Mouse (Mus musculus) hindbrain, embryonic 15.5 days (tissue): ENCODE data around the gene Atox1. TPM values are rescaled to one million over a fixed set of nuclear protein-coding genes. Genes with fewer than 3 reads are reported as not detected.

Experiments used
- ATAC-seq: fragments of 200-750 bp; cut with Nextera tagmentation; 2 replicates; pipeline ENCODE4 v1.8.0; 2017; ENCODE audit warnings: low read depth, moderate number of reproducible peaks, moderate TSS enrichment; ENCODE audit not compliant: low FRiP score
- H3K27ac ChIP-seq: fragments of 300-500 bp; sonication (generic); replicated peaks from 2 replicates; pipeline ENCODE4 v1.5.1; 2015; ENCODE audit warnings: mild to moderate bottlenecking, inconsistent platforms
- H3K27me3 ChIP-seq: fragments of 300-500 bp; sonication (generic); 2 replicates; pipeline ENCODE4 v1.6.1; 2015; ENCODE audit warnings: control low read depth, inconsistent platforms
- H3K36me3 ChIP-seq: fragments of 300-500 bp; sonication (generic); 2 replicates; pipeline ENCODE4 v1.6.1; 2015; ENCODE audit warnings: control low read depth, inconsistent platforms
- H3K4me1 ChIP-seq: fragments of 300-500 bp; sonication (generic); replicated peaks from 2 replicates; pipeline ENCODE4 v1.6.1; 2015; ENCODE audit warnings: control low read depth, inconsistent platforms
- H3K4me2 ChIP-seq: fragments of 300-500 bp; sonication (generic); 2 replicates; pipeline ENCODE4 v1.6.1; 2015; ENCODE audit warnings: moderate library complexity, mild to moderate bottlenecking, inconsistent platforms
- H3K4me3 ChIP-seq: fragments of 300-500 bp; sonication (generic); 2 replicates; pipeline ENCODE4 v1.5.1; 2015; ENCODE audit warnings: mild to moderate bottlenecking, inconsistent platforms
- H3K9ac ChIP-seq: fragments of 300-500 bp; sonication (generic); 2 replicates; pipeline ENCODE4 v1.6.1; 2015; ENCODE audit warnings: inconsistent platforms
- H3K9me3 ChIP-seq: fragments of 300-500 bp; sonication (generic); 2 replicates; pipeline ENCODE4 v1.6.1; 2016; ENCODE audit warnings: control low read depth, inconsistent platforms
- WGBS: fragments of 180-500 bp; shearing (Covaris S2); methylation state at CpG from one replicate; pipeline ENCODE4 v1.1.7; 2015; 5-methylcytosine and 5-hydroxymethylcytosine counted together
- polyA plus RNA-seq: library from polyadenylated mRNA; unstranded; fragments of >200 nt; fragmentation: Nextera tagmentation; extraction: Ambion mirVana; gene quantifications from 2 replicates; pipeline ENCODE4 v1.2.1, GENCODE M21; 2015

Gene Atox1
- polyA plus RNA-seq, 1 experiment from 2014 or later = 275 TPM

- no peaks in the 10 kb centered on the region for H3K27me3 ChIP-seq
- H3K4me3 ChIP-seq = peak within 1 kb of the TSS; percentile 77
- peak within 1 kb of the TSS; percentile 85 for H3K9ac ChIP-seq
- H3K27ac ChIP-seq = peak within 1 kb of the TSS; percentile 91
- under 1% methylated on average over 56 of the region's 57 CpGs for WGBS
- H3K36me3 ChIP-seq = no peaks in the 10 kb centered on the region
- no peaks in the 10 kb centered on the region for H3K9me3 ChIP-seq
- peaks cover 33% of the 10 kb centered on the region for H3K4me1 ChIP-seq
- H3K4me2 ChIP-seq = peak within 1 kb of the TSS; percentile 91
- ATAC-seq = peak; percentile 99
Observed at GRCm38 (mm10) chr11:55469048-55469843, 8.2 kb upstream of the Atox1 start, which contains the start of gene G3bp1. Gene G3bp1 (plus strand): TSS chr11:55469685.

- Histone ChIP-seq H3K4me3 (peak overlapping the region; percentile 48), H3K4me1 (peaks cover 32% of the 10 kb centered on the region), H3K9me3 (no peaks in the 10 kb centered on the region), H3K4me2 (peak overlapping the region; percentile 91), H3K27me3 (no peaks in the 10 kb centered on the region), H3K36me3 (no peaks in the 10 kb centered on the region), H3K9ac (peak overlapping the region; percentile 61), H3K27ac (peak overlapping the region; percentile 91)
- ATAC-seq = no peak
- 2% methylated on average over 17 of the region's 17 CpGs for WGBS
Observed at GRCm38 (mm10) chr11:55468611-55469047, 7.6 kb upstream of the Atox1 start.

GRCm38 (mm10) chr11:55468012-55468411 lies 7.0 kb upstream of the Atox1 start:
- no peak for ATAC-seq
- H3K4me2 ChIP-seq = peak overlapping the region; percentile 91
- no peaks in the 10 kb centered on the region for H3K36me3 ChIP-seq
- H3K27ac ChIP-seq = peak overlapping the region; percentile 91
- peaks cover 27% of the 10 kb centered on the region for H3K4me1 ChIP-seq
- H3K27me3 ChIP-seq = no peaks in the 10 kb centered on the region
- H3K9ac ChIP-seq = peak overlapping the region; percentile 61; the same call in 1 of the 2 replicates
- H3K9me3 ChIP-seq = no peaks in the 10 kb centered on the region
- 65% methylated on average over 10 of the region's 10 CpGs for WGBS
- peak overlapping the region; percentile 48 for H3K4me3 ChIP-seq

- no peaks in the 10 kb centered on the region for H3K36me3 ChIP-seq
- no peak overlapping the region for H3K4me3 ChIP-seq
- H3K4me2 ChIP-seq = no peak overlapping the region
- H3K27me3 ChIP-seq = no peaks in the 10 kb centered on the region
- no peak overlapping the region for H3K9ac ChIP-seq
- H3K27ac ChIP-seq = no peak overlapping the region
- 88% methylated on average over 3 of the region's 3 CpGs for WGBS
- peaks cover 19% of the 10 kb centered on the region for H3K4me1 ChIP-seq
- H3K9me3 ChIP-seq = no peaks in the 10 kb centered on the region
- no peak for ATAC-seq
Observed at GRCm38 (mm10) chr11:55465177-55465576, 4.1 kb upstream of the Atox1 start.

GRCm38 (mm10) chr11:55464707-55465106 lies 3.7 kb upstream of the Atox1 start:
- Histone ChIP-seq H3K4me2 (no peak overlapping the region), H3K36me3 (no peaks in the 10 kb centered on the region), H3K4me1 (peaks cover 23% of the 10 kb centered on the region), H3K9me3 (no peaks in the 10 kb centered on the region), H3K9ac (no peak overlapping the region), H3K4me3 (no peak overlapping the region), H3K27ac (no peak overlapping the region), H3K27me3 (no peaks in the 10 kb centered on the region)
- ATAC-seq = no peak
- WGBS = 88% methylated on average over 10 of the region's 10 CpGs

GRCm38 (mm10) chr11:55462149-55462548 lies 1.1 kb upstream of the Atox1 start:
- Histone ChIP-seq H3K4me1 (peaks cover 21% of the 10 kb centered on the region), H3K4me2 (no peak overlapping the region), H3K36me3 (no peaks in the 10 kb centered on the region), H3K9me3 (no peaks in the 10 kb centered on the region), H3K4me3 (no peak overlapping the region), H3K27me3 (no peaks in the 10 kb centered on the region), H3K27ac (no peak overlapping the region), H3K9ac (no peak overlapping the region)
- no peak for ATAC-seq
- WGBS = 97% methylated on average over 9 of the region's 9 CpGs

- WGBS = under 1% methylated on average over 17 of the region's 17 CpGs
- peak overlapping the region; percentile 69 for H3K27ac ChIP-seq
- H3K9me3 ChIP-seq = no peaks in the 10 kb centered on the region
- peaks cover 21% of the 10 kb centered on the region for H3K4me1 ChIP-seq
- H3K9ac ChIP-seq = peak overlapping the region; percentile 68
- H3K4me2 ChIP-seq = peak overlapping the region; percentile 79
- no peaks in the 10 kb centered on the region for H3K36me3 ChIP-seq
- H3K27me3 ChIP-seq = no peaks in the 10 kb centered on the region
- peak; percentile 81 for ATAC-seq
- H3K4me3 ChIP-seq = peak overlapping the region; percentile 66
Observed at GRCm38 (mm10) chr11:55460559-55461018, 450 bp downstream of the Atox1 start.

- ATAC-seq = no peak
- H3K4me1 ChIP-seq = peaks cover 21% of the 10 kb centered on the region
- peak overlapping the region; percentile 69 for H3K27ac ChIP-seq
- H3K36me3 ChIP-seq = no peaks in the 10 kb centered on the region
- WGBS = 40% methylated on average over 3 of the region's 3 CpGs
- peak overlapping the region; percentile 66 for H3K4me3 ChIP-seq
- no peaks in the 10 kb centered on the region for H3K9me3 ChIP-seq
- no peaks in the 10 kb centered on the region for H3K27me3 ChIP-seq
- H3K4me2 ChIP-seq = peak overlapping the region; percentile 79
- H3K9ac ChIP-seq = peak overlapping the region; percentile 68
Observed at GRCm38 (mm10) chr11:55459850-55460558, 1.0 kb downstream of the Atox1 start.

GRCm38 (mm10) chr11:55458501-55458900 lies 2.5 kb downstream of the Atox1 start:
- H3K9me3 ChIP-seq = no peaks in the 10 kb centered on the region
- H3K27me3 ChIP-seq = no peaks in the 10 kb centered on the region
- 59% methylated on average over 4 of the region's 4 CpGs for WGBS
- no peak overlapping the region for H3K4me2 ChIP-seq
- H3K27ac ChIP-seq = no peak overlapping the region
- H3K9ac ChIP-seq = no peak overlapping the region
- peaks cover 21% of the 10 kb centered on the region for H3K4me1 ChIP-seq
- no peak for ATAC-seq
- no peak overlapping the region for H3K4me3 ChIP-seq
- H3K36me3 ChIP-seq = no peaks in the 10 kb centered on the region; the same call in 1 of the 2 replicates

- Histone ChIP-seq H3K36me3 (peaks cover 8% of the 10 kb centered on the region; the same call in 1 of the 2 replicates), H3K27me3 (no peaks in the 10 kb centered on the region), H3K4me1 (peaks cover 11% of the 10 kb centered on the region), H3K27ac (no peak overlapping the region), H3K9me3 (no peaks in the 10 kb centered on the region), H3K9ac (no peak overlapping the region), H3K4me3 (no peak overlapping the region), H3K4me2 (no peak overlapping the region)
- ATAC-seq = no peak
- WGBS = 68% methylated on average over 2 of the region's 2 CpGs
Observed at GRCm38 (mm10) chr11:55455166-55455565, 5.9 kb downstream of the Atox1 start.

GRCm38 (mm10) chr11:55453640-55454039 lies 7.4 kb downstream of the Atox1 start:
- Histone ChIP-seq H3K4me2 (no peak overlapping the region), H3K27ac (no peak overlapping the region), H3K9ac (no peak overlapping the region), H3K27me3 (no peaks in the 10 kb centered on the region), H3K4me1 (peaks cover 4% of the 10 kb centered on the region), H3K9me3 (no peaks in the 10 kb centered on the region), H3K36me3 (peaks cover 8% of the 10 kb centered on the region; the same call in 1 of the 2 replicates), H3K4me3 (no peak overlapping the region)
- 88% methylated on average over 4 of the region's 4 CpGs for WGBS
- no peak for ATAC-seq

- Histone ChIP-seq H3K4me2 (no peak overlapping the region), H3K27ac (0 out of 2 replicates have a peak overlapping the region, but pooled peaks have one; percentile 10), H3K9me3 (no peaks in the 10 kb centered on the region), H3K4me3 (no peak overlapping the region), H3K9ac (no peak overlapping the region), H3K36me3 (peaks cover 8% of the 10 kb centered on the region; the same call in 1 of the 2 replicates), H3K4me1 (no peaks in the 10 kb centered on the region), H3K27me3 (no peaks in the 10 kb centered on the region)
- 72% methylated on average over 4 of the region's 4 CpGs for WGBS
- no peak for ATAC-seq
Observed at GRCm38 (mm10) chr11:55450311-55450710, 10.7 kb downstream of the Atox1 start.
